Mouse (Mus musculus): ENCODE measurements at regions not wholly inside any gene's neighbourhood (a gene's known extent, or its start where the extent isn't known, plus 50 kb on each side); places are given as distances from the start of the nearest gene placed in this dataset.

DNA sequence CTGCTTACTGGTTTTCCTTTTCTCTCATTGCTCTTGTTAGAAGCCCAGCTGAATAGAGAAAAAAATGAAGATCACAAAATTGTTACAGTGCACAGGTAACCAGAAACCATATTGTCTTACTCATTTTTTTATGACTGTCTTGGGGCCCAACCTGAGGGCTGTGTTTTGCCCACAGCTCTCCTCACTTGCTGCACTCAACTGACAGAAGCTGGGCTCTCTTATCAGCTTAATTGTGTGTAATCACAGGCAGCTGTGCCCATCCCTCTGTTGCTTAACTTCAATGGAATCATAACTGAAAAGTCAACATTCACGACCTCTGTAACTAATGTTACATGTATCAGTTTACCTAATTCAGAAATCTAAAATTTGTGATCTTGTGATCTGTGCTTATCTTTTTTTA lies 95.1 kb upstream of the Ankrd50 start:
- DNase-seq (ENCODE audit: low read depth, low spot score), result no peak

DNA sequence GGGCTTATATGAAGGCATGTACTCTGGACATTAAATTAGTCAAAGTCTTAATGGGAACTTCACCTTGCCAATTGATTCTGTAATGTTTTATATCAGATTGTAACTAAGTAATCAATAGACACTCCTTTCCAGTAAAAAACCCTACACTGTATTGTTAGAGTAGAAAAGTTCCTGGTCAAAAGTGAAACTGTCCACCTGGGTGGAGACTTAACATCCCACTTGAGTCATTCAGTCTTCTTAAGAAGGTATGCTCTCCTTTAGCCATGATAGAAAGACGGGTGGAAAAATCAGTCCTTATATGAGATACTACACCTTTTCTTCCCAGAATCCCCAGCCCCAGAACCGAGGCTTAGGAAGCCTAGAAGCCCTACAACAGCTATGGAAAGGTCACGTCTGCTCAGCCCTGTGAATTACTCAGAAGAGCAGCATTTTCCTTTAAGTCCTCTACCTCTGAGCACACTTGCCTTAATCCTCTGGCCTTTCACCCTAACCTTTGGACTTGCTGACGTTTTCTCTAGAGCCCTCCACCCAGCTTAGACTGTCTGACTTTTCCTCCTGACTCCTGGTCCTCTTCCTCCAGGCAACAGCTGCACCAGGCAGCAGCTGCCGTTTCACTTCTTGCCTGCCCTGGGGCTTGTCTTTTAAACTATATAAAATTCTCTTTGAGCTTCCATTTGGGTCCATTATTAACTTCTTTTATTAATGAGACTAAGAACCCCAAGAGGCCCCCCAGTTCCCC lies 93.4 kb upstream of the Ankrd50 start:
- DNase-seq (ENCODE audit: low read depth, low spot score), result no peak

DNA sequence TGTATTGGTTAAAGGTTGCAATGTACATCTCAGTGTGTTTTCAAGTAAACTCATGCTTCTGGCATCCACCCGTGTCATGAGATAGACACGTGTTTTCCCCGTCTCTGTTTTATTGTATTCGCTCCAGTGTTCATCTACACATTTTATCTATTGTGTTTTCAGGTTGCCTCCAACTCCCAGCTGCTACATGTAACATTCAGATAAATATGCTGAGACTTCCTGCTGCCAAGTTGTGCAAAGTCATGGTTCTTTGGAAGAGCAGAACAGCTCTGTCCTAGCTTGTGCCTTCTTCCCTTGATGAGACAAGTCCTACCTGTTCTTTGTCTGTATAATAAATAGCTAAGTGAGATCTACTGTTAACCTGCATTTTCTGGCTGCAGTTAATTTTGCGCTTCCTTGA lies 89.0 kb upstream of the Ankrd50 start:
- DNase-seq (ENCODE audit: low read depth, low spot score), result no peak

DNA sequence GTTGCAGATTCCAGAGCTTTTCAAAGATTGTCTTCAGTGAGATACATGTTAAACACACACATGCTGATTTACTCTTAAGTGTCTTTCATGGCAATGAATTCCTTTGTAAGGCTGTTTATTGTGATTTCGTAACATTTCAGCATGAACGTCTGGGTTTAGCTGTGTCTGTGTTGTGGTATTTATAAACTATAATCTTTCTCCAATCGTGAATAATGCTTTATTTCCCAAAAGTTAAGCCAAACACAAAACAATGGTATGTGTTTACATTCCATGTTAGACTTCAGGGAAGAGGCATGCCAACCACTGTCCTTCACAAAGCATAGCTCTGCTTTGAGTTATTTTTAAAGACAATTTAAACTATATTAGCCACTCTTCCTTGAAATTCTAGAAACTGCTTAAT lies 87.5 kb upstream of the Ankrd50 start:
- DNase-seq (ENCODE audit: low read depth, low spot score), result no peak

DNA sequence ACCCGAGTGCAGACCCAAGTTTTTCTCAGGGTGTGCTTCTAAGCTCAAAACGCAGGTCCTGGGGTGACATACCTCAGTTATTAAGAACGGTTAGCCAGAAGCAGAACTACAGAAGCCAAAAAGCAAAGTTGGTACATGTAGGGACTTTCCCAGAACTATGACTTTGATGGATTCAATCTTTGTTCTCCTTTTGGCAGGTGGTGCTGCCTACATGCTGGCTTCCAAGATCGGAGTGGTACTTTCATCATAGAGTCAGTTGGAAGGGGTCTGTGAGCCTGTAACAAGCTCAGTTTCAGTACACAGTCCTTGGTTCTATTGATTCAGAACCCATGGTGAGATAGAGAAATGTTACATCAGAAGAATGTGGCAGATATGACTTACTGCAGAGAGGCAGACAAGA lies 86.6 kb upstream of the Ankrd50 start:
- no peak for DNase-seq (ENCODE audit: low read depth, low spot score)

DNA sequence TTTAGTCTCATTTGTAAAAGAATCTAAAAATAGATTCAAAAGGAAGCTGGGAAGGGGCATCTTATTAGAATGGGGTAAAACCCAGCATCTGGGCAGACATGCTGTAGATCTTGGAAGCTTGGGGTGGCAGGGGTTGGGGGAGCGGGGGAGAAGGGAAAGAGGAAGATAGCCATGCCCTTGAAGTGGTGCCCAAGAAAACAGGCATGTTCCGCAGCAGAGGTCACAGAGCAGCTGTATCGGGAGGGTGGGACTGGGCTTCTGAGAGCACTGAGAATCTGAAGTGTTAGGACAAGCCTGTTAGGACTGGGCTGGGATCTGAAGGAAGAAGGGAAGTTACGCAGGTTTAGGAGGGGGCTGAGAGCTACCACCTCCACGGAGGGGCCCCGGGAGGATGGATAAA lies 84.4 kb upstream of the Ankrd50 start:
- DNase-seq (ENCODE audit: low read depth, low spot score), result no peak

DNA sequence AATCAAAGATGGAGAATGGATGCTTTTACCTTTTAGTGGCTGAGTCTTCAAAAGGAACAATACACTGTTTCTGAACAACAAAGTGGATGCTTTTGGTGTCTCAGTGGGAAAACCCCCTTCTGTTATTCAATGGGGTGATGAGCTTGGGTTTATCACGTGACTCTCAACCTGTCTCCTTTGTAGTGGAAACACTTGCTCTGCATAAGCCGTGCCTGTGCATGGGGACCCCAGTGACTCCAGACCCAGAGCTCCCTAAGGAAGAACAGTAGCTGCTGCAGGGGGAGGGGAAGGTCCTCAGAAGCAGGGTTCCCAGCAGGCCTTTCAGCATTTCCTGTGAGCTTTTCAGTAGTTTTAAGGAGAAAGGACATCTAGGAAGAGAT lies 83.9 kb upstream of the Ankrd50 start:
- peak; percentile 7 for DNase-seq (ENCODE audit: low read depth, low spot score)

DNA sequence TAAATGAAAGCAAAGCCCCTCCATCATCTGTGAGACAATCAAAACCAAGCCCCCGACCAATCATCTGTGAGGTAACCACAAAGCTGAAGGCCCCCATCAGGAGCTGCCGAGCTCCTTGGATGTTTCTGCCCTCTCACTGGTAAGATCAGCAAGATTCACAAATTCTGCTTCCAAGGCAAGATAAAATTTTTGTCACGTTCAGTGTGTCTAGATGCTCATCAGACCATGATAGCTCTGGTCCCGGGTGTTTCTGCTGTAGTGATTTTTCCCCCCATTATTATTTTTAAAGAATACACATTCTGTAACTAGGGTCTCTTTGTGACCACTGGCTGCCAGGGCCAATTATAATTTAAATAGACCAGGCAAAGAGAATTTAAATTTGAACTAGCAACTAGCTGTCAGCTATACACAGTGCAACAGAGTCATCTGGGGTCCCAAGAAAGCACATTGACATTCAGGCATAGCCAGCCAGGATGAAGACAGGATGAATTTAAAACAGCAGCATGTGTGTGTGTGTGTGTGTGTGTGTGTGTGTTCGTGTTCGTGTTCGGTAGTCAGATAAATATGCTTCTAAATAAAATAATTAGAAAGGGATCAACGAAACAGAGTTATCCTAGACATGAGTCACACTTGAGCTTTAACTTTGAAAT lies 83.4 kb upstream of the Ankrd50 start:
- no peak for DNase-seq (ENCODE audit: low read depth, low spot score)

DNA sequence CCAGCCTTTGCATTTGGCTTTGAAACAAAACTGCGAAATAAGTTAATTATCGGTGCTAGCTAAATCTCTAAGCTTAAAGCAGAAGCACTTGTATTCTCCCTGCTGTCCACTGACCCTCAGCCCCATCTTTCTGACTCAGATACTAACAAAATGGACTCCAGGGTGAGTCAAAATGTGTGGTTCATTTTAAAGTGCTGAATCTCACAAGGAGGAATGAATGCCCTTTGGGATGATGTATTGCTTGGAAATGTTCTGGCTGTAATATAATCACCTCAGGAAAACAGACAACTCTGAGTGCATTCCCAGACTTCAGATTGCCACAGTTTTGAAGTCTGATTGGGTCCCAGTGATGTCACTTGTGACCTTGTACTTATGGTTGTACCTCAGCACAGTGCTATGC lies 81.9 kb upstream of the Ankrd50 start:
- DNase-seq (ENCODE audit: low read depth, low spot score), result no peak

DNA sequence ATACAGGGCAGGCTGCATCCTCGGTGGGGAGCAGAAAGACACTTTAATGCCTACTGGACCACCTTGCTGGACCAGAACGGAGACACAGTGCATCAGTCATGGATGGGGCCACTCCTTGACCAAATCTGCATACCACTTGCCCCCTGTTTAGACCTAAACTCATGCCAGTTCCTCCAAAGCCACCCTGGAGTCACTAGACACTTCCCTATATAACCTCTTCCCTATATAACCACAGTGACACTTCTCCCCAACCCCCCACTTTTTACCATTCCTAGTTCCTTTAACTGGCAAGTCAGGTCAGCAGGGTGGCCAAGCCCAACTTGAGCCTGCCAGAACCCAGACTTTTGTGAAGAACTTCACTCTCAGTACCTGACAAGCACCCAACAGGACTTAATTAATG lies 80.2 kb upstream of the Ankrd50 start:
- no peak for DNase-seq (ENCODE audit: low read depth, low spot score)

DNA sequence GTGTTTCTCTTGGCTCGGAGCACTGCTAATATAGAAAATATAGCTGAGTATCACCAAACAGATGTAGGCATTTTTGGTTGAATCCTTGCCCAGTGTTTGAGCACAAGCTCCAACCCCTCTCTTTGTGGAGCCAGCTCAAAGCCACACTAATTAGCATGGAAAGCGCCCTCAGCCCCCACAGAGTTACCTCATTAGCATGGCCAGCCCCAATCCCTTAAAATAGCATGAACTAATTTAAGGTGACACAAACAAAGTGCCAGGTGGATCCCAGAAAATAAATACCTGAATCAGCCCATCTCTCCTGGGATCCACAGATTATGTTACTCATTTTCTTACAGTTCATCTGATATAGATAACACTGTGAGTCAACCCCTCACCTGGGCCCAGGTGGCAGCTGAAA lies 79.7 kb upstream of the Ankrd50 start:
- DNase-seq (ENCODE audit: low read depth, low spot score), result no peak

DNA sequence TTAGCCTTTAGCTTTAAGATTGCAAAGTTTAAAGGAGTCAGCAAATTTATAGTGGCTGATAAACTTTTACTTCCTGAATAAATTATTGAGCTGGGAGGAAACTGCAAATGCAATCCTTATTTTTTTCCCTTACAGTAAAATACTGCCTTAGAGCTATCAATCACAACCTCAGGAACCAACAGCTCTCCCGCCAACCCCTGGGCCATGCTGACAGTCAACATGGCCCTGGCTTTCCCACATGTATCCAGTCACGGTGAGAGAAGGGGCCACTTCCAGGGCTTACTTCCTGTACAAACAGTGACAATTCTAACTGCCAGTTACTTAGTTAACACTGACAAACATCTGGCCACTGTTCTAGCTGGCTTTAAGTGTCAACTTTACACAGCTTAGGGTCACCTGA lies 76.5 kb upstream of the Ankrd50 start:
- DNase-seq (ENCODE audit: low read depth, low spot score), result no peak

DNA sequence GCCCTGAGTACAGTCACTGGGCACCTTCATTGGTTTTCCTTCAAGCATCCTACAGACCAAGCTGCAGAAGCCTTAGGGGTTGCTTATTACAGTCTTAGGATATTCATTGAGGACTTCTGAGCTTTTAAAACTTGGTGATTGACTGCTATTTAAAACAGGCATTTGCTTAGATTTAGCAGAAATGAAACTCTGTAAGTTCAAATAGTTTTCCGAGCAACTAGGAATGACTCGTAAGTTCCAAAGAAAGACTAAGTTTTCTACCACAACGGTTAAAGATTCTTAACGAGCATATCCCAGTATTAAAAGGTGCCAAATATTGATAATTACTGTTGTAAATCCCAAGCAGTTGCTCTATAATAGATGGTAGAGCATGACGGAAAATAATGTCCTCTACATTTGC lies 71.3 kb upstream of the Ankrd50 start:
- DNase-seq (ENCODE audit: low read depth, low spot score), result no peak

DNA sequence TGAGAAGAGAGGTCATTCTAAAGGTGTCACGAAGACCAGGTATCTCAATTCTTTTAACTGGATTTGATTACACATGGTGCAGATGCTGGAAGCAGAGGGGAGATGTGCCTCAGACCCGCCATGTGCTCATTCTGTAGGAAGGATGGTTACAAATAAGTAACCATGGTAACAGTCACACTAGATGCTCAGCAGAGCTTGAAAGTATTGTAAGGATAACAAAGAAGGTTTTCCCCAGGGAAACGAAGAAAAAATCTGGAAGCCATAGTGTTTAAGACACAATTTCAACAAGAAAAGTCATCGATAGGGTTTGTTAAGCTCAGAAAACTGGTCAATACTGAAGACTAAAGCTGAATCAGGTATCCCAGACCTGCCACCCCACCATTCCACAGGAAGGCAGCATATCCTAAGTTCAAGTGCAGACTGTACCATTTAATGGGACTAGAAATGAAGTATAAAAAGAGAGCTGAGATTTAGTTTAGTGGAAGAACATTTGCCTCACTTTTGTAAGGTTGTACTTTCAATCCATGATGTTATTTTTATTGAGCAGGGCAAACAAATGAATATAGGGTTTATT lies 68.9 kb upstream of the Ankrd50 start:
- no peak for DNase-seq (ENCODE audit: low read depth, low spot score)

DNA sequence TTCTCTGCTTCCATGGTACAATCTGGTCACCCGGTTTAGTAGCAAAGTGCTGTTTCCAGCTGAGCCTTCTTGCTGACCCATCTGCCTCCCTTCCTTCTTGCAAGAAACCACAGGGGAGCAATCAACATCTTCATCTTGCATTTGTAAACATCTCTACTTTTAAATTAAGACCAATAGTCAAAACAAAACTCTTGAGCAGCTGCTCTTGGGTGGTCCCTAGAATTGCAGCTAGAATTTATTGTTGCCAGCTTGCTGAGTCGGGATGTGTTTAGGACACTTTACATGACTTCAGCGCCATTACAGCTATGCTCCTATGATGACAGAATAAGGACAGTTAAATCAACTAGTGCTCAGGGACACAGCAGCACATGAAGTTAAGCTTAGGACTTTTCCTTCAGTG lies 62.4 kb upstream of the Ankrd50 start:
- DNase-seq (ENCODE audit: low read depth, low spot score), result no peak

DNA sequence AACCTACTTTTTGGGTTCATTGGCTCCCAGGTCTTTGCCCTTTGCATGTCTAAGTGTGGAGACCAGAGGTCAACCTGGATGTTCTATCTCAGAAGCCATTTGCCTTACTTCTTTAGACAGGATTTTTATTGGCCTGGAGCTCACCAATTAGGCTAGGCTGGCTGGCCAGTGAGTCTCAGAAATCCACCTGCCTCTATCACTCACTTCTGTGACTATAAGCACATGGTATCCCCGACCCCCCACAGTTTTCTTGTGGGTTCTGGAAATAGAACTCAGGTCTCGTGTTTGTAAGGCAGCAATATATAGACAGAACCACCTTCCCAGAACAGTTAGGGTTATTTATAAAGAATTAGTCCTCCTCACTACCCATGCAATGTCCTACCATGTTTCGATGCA lies 60.9 kb upstream of the Ankrd50 start:
- DNase-seq (ENCODE audit: low read depth, low spot score), result no peak

DNA sequence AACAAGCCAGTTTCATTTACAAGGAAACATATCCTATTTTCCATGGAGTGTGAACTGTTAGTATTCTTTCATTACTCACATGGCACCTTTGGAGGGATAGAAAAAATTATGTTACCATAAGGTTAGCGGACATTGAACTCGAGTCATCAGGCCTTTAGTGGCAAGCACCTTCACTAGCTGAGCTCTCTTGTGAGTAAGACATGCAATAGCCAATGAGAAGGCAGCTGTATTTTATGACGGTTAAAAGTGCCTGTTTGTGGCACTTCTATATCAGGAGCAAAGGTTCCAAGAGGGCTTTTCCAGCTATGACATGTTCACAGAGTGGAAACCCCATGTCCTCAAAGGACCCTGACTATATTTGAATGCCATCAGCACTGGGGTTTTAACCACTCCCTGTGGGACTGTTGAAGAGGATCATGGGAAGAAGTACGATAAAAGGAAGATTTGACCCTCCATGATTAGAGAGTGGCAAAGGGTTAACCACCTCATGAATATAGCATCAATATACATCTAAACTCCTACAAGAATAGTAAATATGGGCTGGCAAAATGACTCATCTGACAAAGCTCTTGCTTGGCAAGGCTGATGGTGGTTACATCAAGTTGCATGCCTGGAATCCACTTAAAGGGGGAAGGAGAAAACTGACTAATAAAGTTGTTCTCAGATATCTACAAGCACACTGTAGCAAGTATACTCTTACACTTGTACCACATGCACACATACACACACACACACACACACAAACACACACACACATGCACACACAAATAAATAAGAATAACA lies 60.3 kb upstream of the Ankrd50 start:
- DNase-seq (ENCODE audit: low read depth, low spot score), result no peak

DNA sequence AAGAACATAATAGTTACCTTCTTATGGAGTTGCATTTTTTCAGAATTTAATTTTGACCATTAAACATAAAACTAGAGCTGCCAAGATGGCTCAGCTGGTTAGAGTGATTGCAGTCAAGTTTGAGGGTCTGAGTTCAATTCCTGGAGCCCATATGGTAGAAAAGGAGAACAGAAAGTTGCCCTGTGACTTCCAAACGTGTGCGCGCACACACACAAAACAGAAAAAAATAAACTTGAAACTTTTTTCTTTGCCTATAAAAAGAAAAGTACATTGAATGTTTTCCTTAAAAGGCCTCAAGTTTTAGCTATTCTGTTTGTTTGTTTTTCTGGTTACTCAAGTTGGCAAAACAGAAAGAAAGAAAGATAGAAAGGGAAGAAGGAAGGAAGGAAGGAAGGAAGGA lies 59.2 kb upstream of the Ankrd50 start:
- no peak for DNase-seq (ENCODE audit: low read depth, low spot score)

DNA sequence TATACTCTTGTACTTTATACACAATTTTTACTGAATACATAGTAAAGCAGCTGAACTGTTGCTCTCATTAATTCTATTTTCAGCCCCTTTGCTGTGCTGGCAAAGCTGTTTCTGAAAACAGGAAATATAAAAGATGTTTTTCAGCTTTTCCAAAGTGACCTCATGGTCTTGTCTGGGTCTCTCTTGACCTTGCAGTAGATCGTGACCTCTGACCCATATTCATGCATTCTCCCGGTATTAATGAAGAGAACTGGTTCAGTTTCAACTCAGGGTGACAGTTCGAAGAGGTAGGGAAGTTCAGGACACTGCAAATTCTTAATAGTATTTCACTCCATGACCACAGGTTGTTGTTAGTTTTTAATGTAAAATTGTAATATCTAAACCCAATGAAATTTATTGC lies 56.7 kb upstream of the Ankrd50 start:
- DNase-seq (ENCODE audit: low read depth, low spot score), result no peak

DNA sequence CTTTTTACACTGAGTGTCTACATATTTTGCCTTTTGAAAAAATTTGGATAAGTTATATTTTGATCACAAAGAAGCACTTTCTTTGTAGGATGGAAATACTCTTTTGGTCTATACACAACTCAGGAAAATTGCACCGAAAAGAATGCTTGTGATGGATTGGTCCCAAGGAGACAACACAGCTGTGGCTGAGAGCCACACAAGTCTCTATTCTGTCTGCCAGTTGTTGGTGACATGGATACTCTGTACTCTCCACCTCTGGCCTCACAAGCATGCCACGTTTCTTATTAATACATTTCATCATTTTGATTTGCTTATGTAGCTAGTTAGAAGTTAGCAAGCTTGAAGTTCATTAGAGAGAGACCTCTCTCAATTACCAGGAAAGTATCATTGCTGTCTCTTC lies 53.7 kb upstream of the Ankrd50 start:
- DNase-seq (ENCODE audit: low read depth, low spot score), result no peak

DNA sequence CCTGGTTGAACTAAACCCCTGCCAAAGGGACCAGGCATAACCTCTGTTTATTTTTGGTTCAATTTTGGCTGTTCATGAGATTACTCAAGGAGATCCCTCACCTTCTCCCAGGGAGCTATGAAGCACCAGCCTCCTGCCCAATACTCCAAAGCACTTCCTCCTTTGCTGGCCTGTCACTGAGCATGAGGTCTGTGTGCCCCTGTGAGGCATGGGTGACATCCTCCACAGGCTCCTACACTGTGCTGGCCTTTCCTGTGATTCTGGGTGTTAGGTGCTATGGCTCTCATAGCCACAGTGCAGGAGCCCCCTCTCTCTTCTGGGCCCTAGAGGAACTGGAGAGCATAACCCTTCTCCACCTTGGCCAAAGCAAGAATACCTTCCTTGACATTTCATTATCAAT lies 53.1 kb upstream of the Ankrd50 start:
- no peak for DNase-seq (ENCODE audit: low read depth, low spot score)
